Mouse (Mus musculus): ENCODE measurements around the gene Brip1.

GRCm38 (mm10) chr11:86199733-86200132 lies 1.3 kb downstream of the Brip1 start:
- no peak for TF ChIP-seq POLR2A (IDR thresholded peaks at IDR 0.05; ENCODE audit: borderline replicate concordance, low read depth, low read length)
- no peak for TF ChIP-seq CTCF (IDR thresholded peaks at IDR 0.05; ENCODE audit: low read depth, low read length)
